Mouse (Mus musculus) G1E (cell line): Measurements from ENCODE around the gene Tdgf1.

ENCODE experiments used
- CTCF ChIP-seq: IDR thresholded peaks from 2 replicates; pipeline ENCODE4 v1.5.1; 2012; ENCODE audit warnings: low read depth, low read length, inconsistent platforms, mixed read lengths
- POLR2AphosphoS5 ChIP-seq: IDR thresholded peaks from 2 replicates; pipeline ENCODE4 v1.6.1; 2012; ENCODE audit warnings: low read depth, low read length, inconsistent platforms; ENCODE audit not compliant: insufficient replicate concordance

DNA sequence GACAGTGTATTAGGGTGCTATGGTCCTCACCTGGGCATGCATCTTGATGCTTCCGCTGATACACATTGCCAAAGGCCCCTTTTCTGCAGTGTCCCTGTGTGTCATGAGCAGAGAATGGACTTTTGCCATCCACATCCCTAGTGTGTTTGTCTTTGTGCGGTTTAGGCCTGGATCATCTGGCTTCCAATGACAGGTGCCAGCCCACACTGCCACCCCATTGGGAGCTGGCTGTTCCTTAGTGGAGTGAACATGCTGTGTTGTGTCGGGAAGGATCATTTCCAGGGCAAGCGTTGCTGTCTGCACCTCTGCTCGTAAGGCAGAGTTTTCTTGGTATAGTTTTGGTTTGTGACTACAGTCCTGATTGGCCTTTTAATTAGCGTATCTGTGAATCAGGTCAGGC is 44.8 kb downstream of the Tdgf1 start:
- no peak for TF ChIP-seq POLR2AphosphoS5
- TF ChIP-seq CTCF: no peak
